Mouse (Mus musculus): Measurements from ENCODE around the gene Vmn2r53. TPM values are rescaled to one million over a fixed set of nuclear protein-coding genes. Genes with fewer than 3 reads are reported as not detected.
"Not testable (repeated sequence)": the region's sequence is repeated elsewhere in the genome, so short reads cannot be mapped to it uniquely, and the experiment has no call there.

Vmn2r53 gene
- polyA plus RNA-seq (2012; rRNA removed) = not detected in 2 replicates

DNA sequence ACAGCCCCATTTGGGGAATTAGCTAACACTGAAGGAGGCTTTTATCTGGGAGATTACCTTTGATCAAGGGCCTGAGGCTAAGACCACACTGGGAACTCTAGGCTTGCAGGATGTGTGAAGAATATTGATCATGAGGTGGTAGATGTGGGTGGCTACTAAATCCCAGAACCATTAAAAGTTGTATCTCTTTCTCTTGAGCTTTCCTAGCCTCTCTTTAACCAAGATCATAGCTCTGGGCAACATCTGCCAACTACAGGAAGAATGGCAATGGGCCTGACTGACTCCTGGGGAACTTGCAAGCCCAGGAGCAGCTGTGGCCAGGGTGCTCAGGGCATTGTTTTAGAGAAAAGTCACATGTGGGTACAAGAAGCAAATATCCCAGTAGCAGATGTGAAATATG is at the start of gene Vmn2r53:
TSS of gene Vmn2r53 (minus strand) at position 101 of the 400 bp plus-strand sequence.
- Histone ChIP-seq H3K4me1 (ENCODE audit: control insufficient read depth, insufficient read depth, low read length) (no peaks in the 10 kb centered on the region), H3K4me3 (replicated peaks; ENCODE audit: extremely low read depth, low read depth, low read length) (no peak within 1 kb of the TSS)
- no peak for DNase-seq
- TF ChIP-seq POLR2A (IDR thresholded peaks at IDR 0.05; ENCODE audit: borderline replicate concordance, extremely low read depth, low read depth, low read length) (no peak), CTCF (IDR thresholded peaks at IDR 0.05; ENCODE audit: insufficient read depth, low read length) (no peak)

DNA sequence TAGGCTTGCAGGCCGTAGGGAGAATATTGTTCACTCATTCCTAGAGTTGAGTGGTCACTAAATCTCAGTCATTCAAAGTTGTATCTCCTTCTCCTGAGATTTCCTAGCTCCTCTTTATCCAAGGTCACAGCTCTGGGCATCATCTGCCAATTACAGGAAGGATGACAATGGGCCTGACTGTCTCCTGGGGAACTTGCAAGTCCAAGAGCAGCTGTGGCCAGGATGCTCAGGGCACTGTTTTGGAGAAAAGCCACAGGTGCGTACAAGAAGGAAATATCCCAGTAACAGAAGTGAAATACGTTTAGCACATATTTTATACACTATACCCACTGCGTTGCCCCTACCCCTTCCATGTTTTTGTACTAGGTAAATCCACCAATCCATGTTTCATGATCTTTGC is 31.6 kb upstream of the Vmn2r53 start, which contains the start of gene Vmn2r54:
TSS of gene Vmn2r54 (minus strand) at position 101 of the 400 bp plus-strand sequence.
- not testable (repeated sequence) for H3K4me1 ChIP-seq (ENCODE audit: control insufficient read depth, insufficient read depth, low read length); DNase-seq; H3K4me3 ChIP-seq (replicated peaks; ENCODE audit: extremely low read depth, low read depth, low read length)
- 69% methylated on average over 3 of the region's 4 CpGs for WGBS

Other genes with a start within 250 kb of the Vmn2r53 start
- gene Vmn1r84, start 239.5 kb downstream of the Vmn2r53 start, polyA plus RNA-seq (2012; rRNA removed) = not detected in 2 replicates
- 0.51 and 0.81 TPM in 2 replicates for gene Zfp551, start 186.0 kb downstream of the Vmn2r53 start, polyA plus RNA-seq (2012; rRNA removed)
- 2.8 and 3.3 TPM in 2 replicates for gene Zfp606, start 130.5 kb downstream of the Vmn2r53 start, polyA plus RNA-seq (2012; rRNA removed)
- not detected in 2 replicates for gene 2900092C05Rik, start 96.3 kb downstream of the Vmn2r53 start, polyA plus RNA-seq (2012; rRNA removed)
- not detected in 2 replicates for gene Vmn2r54, start 31.5 kb upstream of the Vmn2r53 start, polyA plus RNA-seq (2012; rRNA removed)
- not detected in 2 replicates for gene Vmn2r55, start 76.2 kb upstream of the Vmn2r53 start, polyA plus RNA-seq (2012; rRNA removed)
- gene Vmn2r56, start 126.2 kb upstream of the Vmn2r53 start, polyA plus RNA-seq (2012; rRNA removed) = not detected in 2 replicates
- gene Zscan18, start 194.8 kb upstream of the Vmn2r53 start, polyA plus RNA-seq (2012; rRNA removed) = 1.4 and 3.1 TPM in 2 replicates
- 0.91 and 2.1 TPM in 2 replicates for gene Zfp329, start 210.1 kb upstream of the Vmn2r53 start, polyA plus RNA-seq (2012; rRNA removed)
- gene Zfp110, start 226.0 kb upstream of the Vmn2r53 start, polyA plus RNA-seq (2012; rRNA removed) = 8.9 and 12.1 TPM in 2 replicates

All from lung, adult 2 months (tissue).